Mouse (Mus musculus): Measurements from ENCODE around the gene Rnf114. TPM values are rescaled to one million over a fixed set of nuclear protein-coding genes. Genes with fewer than 3 reads are reported as not detected.

The Rnf114 gene
- polyA plus RNA-seq, 1 experiment from 2014 or later: 139 TPM

GRCm38 (mm10) chr2:167492713-167493636, 530 bp downstream of the Rnf114 start, which contains the start of gene Spata2:
TSS of gene Spata2 (minus strand) at chr2:167492887.
- Histone ChIP-seq H3K4me1 (replicated peaks) (peaks cover 34% of the 10 kb centered on the region), H3K4me3 (peak within 1 kb of the TSS; percentile 100), H3K27ac (peak within 1 kb of the TSS; percentile 99), H3K27me3 (no peaks in the 10 kb centered on the region), H3K36me3 (peaks cover 7% of the 10 kb centered on the region), H3K4me2 (peak within 1 kb of the TSS; percentile 98), H3K9ac (peak within 1 kb of the TSS; percentile 99), H3K9me3 (no peaks in the 10 kb centered on the region)
- 2% methylated on average over 63 of the region's 63 CpGs for whole genome bisulfite sequencing
- peak; percentile 86 for ATAC-seq (ENCODE audit: low FRiP score)

GRCm38 (mm10) chr2:167496437-167496836, 4.0 kb downstream of the Rnf114 start:
- Histone ChIP-seq H3K9ac (no peak overlapping the region), H3K27me3 (no peaks in the 10 kb centered on the region), H3K4me1 (replicated peaks) (peaks cover 14% of the 10 kb centered on the region), H3K4me2 (no peak overlapping the region), H3K27ac (no peak overlapping the region), H3K36me3 (peaks cover 7% of the 10 kb centered on the region), H3K4me3 (no peak overlapping the region), H3K9me3 (no peaks in the 10 kb centered on the region)
- WGBS: 85% methylated on average over 7 of the region's 7 CpGs
- no peak for ATAC-seq (ENCODE audit: low FRiP score)

GRCm38 (mm10) chr2:167497272-167497671, 4.8 kb downstream of the Rnf114 start:
- Histone ChIP-seq H3K4me3 (no peak overlapping the region), H3K9me3 (no peaks in the 10 kb centered on the region), H3K9ac (no peak overlapping the region), H3K36me3 (peaks cover 7% of the 10 kb centered on the region), H3K4me1 (replicated peaks) (peaks cover 7% of the 10 kb centered on the region), H3K4me2 (no peak overlapping the region), H3K27me3 (no peaks in the 10 kb centered on the region), H3K27ac (no peak overlapping the region)
- ATAC-seq (ENCODE audit: low FRiP score): no peak
- WGBS: 78% methylated on average over 5 of the region's 5 CpGs

GRCm38 (mm10) chr2:167502554-167503252, 10.3 kb downstream of the Rnf114 start:
- Histone ChIP-seq H3K27ac (peak overlapping the region; percentile 93), H3K36me3 (peaks cover 9% of the 10 kb centered on the region), H3K9ac (peak overlapping the region; percentile 98; the same call in 1 of the 2 replicates), H3K9me3 (no peaks in the 10 kb centered on the region), H3K27me3 (no peaks in the 10 kb centered on the region), H3K4me2 (peak overlapping the region; percentile 92), H3K4me3 (peak overlapping the region; percentile 90), H3K4me1 (replicated peaks) (peaks cover 37% of the 10 kb centered on the region)
- peak; percentile 40; the same call in 1 of the 2 replicates for ATAC-seq (ENCODE audit: low FRiP score)
- WGBS: 56% methylated on average over 13 of the region's 13 CpGs

GRCm38 (mm10) chr2:167503253-167503895, 10.9 kb downstream of the Rnf114 start:
- H3K4me3 ChIP-seq: peak overlapping the region; percentile 90
- whole genome bisulfite sequencing: under 1% methylated on average over 71 of the region's 85 CpGs
- peak overlapping the region; percentile 98 for H3K9ac ChIP-seq
- ATAC-seq (ENCODE audit: low FRiP score): peak; percentile 83
- peak overlapping the region; percentile 92 for H3K4me2 ChIP-seq
- peaks cover 37% of the 10 kb centered on the region for H3K4me1 ChIP-seq (replicated peaks)
- H3K9me3 ChIP-seq: no peaks in the 10 kb centered on the region
- H3K27ac ChIP-seq: peak overlapping the region; percentile 93
- no peaks in the 10 kb centered on the region for H3K27me3 ChIP-seq
- peaks cover 15% of the 10 kb centered on the region for H3K36me3 ChIP-seq

GRCm38 (mm10) chr2:167503896-167504349, 11.5 kb downstream of the Rnf114 start:
- H3K4me3 ChIP-seq: peak overlapping the region; percentile 90
- peak overlapping the region; percentile 92 for H3K4me2 ChIP-seq
- H3K9ac ChIP-seq: peak overlapping the region; percentile 98
- H3K4me1 ChIP-seq (replicated peaks): peaks cover 37% of the 10 kb centered on the region
- H3K27ac ChIP-seq: peak overlapping the region; percentile 93
- 2% methylated on average over 32 of the region's 32 CpGs for WGBS
- no peaks in the 10 kb centered on the region for H3K27me3 ChIP-seq
- no peaks in the 10 kb centered on the region for H3K9me3 ChIP-seq
- peak; percentile 11; the same call in 1 of the 2 replicates for ATAC-seq (ENCODE audit: low FRiP score)
- peaks cover 21% of the 10 kb centered on the region for H3K36me3 ChIP-seq

- Histone ChIP-seq H3K4me1 (replicated peaks) (peaks cover 37% of the 10 kb centered on the region), H3K36me3 (peaks cover 31% of the 10 kb centered on the region), H3K9ac (peak overlapping the region; percentile 98), H3K9me3 (no peaks in the 10 kb centered on the region), H3K27ac (no peak overlapping the region), H3K4me2 (peak overlapping the region; percentile 92), H3K27me3 (no peaks in the 10 kb centered on the region), H3K4me3 (peak overlapping the region; percentile 90)
- 87% methylated on average over 3 of the region's 3 CpGs for WGBS
- ATAC-seq (ENCODE audit: low FRiP score): no peak
These were observed 12.7 kb downstream of the Rnf114 start for GRCm38 (mm10) chr2:167505127-167505526.

GRCm38 (mm10) chr2:167506546-167507260, 14.3 kb downstream of the Rnf114 start:
- H3K36me3 ChIP-seq: peaks cover 46% of the 10 kb centered on the region
- H3K4me1 ChIP-seq (replicated peaks): peaks cover 37% of the 10 kb centered on the region
- H3K4me2 ChIP-seq: peak overlapping the region; percentile 18; the same call in 1 of the 2 replicates
- H3K27me3 ChIP-seq: no peaks in the 10 kb centered on the region
- H3K4me3 ChIP-seq: no peak overlapping the region
- no peak overlapping the region for H3K27ac ChIP-seq
- ATAC-seq (ENCODE audit: low FRiP score): no peak
- WGBS: 94% methylated on average over 10 of the region's 10 CpGs
- peak overlapping the region; percentile 26; the same call in 1 of the 2 replicates for H3K9ac ChIP-seq
- H3K9me3 ChIP-seq: no peaks in the 10 kb centered on the region

GRCm38 (mm10) chr2:167507719-167508385, 15.4 kb downstream of the Rnf114 start:
- no peak overlapping the region for H3K9ac ChIP-seq
- H3K4me3 ChIP-seq: no peak overlapping the region
- H3K36me3 ChIP-seq: peaks cover 57% of the 10 kb centered on the region
- no peaks in the 10 kb centered on the region for H3K27me3 ChIP-seq
- H3K9me3 ChIP-seq: no peaks in the 10 kb centered on the region
- 97% methylated on average over 3 of the region's 3 CpGs for WGBS
- H3K27ac ChIP-seq: no peak overlapping the region
- ATAC-seq (ENCODE audit: low FRiP score): no peak
- H3K4me2 ChIP-seq: no peak overlapping the region
- H3K4me1 ChIP-seq (replicated peaks): peaks cover 35% of the 10 kb centered on the region

GRCm38 (mm10) chr2:167508569-167508968, 16.1 kb downstream of the Rnf114 start:
- H3K4me2 ChIP-seq: no peak overlapping the region
- WGBS: 98% methylated on average over 4 of the region's 4 CpGs
- ATAC-seq (ENCODE audit: low FRiP score): no peak
- H3K9me3 ChIP-seq: no peaks in the 10 kb centered on the region
- H3K36me3 ChIP-seq: peaks cover 64% of the 10 kb centered on the region
- no peaks in the 10 kb centered on the region for H3K27me3 ChIP-seq
- H3K27ac ChIP-seq: no peak overlapping the region
- peaks cover 32% of the 10 kb centered on the region for H3K4me1 ChIP-seq (replicated peaks)
- H3K9ac ChIP-seq: no peak overlapping the region
- no peak overlapping the region for H3K4me3 ChIP-seq

- WGBS: 89% methylated on average over 3 of the region's 3 CpGs
- no peaks in the 10 kb centered on the region for H3K27me3 ChIP-seq
- H3K4me2 ChIP-seq: no peak overlapping the region
- no peaks in the 10 kb centered on the region for H3K9me3 ChIP-seq
- no peak overlapping the region for H3K4me3 ChIP-seq
- ATAC-seq (ENCODE audit: low FRiP score): no peak
- H3K27ac ChIP-seq: no peak overlapping the region
- H3K4me1 ChIP-seq (replicated peaks): peaks cover 17% of the 10 kb centered on the region
- H3K36me3 ChIP-seq: peaks cover 83% of the 10 kb centered on the region
- no peak overlapping the region for H3K9ac ChIP-seq
These were observed 18.0 kb downstream of the Rnf114 start for GRCm38 (mm10) chr2:167510485-167510884.
